Mouse (Mus musculus) megakaryocyte, embryonic 14.5 days (primary cell): ENCODE measurements around the gene Amfr.

ENCODE experiments used
- FLI1 ChIP-seq: IDR thresholded peaks from 2 replicates; pipeline ENCODE4 v1.6.1; 2012; ENCODE audit warnings: low read length, inconsistent platforms, mixed read lengths
- GATA1 ChIP-seq: IDR thresholded peaks from 3 replicates; pipeline ENCODE4 v1.6.1; 2012; ENCODE audit warnings: mixed read lengths, low read length, inconsistent platforms, borderline replicate concordance

GRCm38 (mm10) chr8:94013026-94013612 is 477 bp upstream of the Amfr start:
- TF ChIP-seq FLI1: no peak
- TF ChIP-seq GATA1: no peak
